Mouse (Mus musculus) CD4-positive, CD25-positive, alpha-beta regulatory T cell, adult 9 weeks (primary cell): ENCODE measurements around the gene Gm10471. TPM values are rescaled to one million over a fixed set of nuclear protein-coding genes. Genes with fewer than 3 reads are reported as not detected.

Experiments used
- polyA plus RNA-seq: library from polyadenylated mRNA; unstranded; fragments of 100-300 nt; shearing (Covaris generic); gene quantifications from one replicate; pipeline ENCODE4 v1.2.1, GENCODE M21; 2017

Gene Gm10471
- polyA plus RNA-seq, result not detected

GRCm38 (mm10) chr5:26089191-26089590, at the start of gene Gm10471:
Gm10471 (minus strand) TSS chr5:26089291.

GRCm38 (mm10) chr5:26121321-26121720, 32.2 kb upstream of the Gm10471 start, which contains the start of gene Gm10220:
Gm10220 (minus strand) TSS chr5:26121421.

GRCm38 (mm10) chr5:26105262-26105661, 16.2 kb upstream of the Gm10471 start, which contains the start of gene 5031410I06Rik:
5031410I06Rik (minus strand) TSS chr5:26105362.

GRCm38 (mm10) chr5:26058481-26058880, 30.6 kb downstream of the Gm10471 start, which contains the start of gene Gm7347:
Gm7347 (minus strand) TSS chr5:26058581.

GRCm38 (mm10) chr5:26039458-26039857, 49.6 kb downstream of the Gm10471 start, which contains the start of gene Speer4a:
Speer4a (minus strand) TSS chr5:26039558.

Other genes with a start within 250 kb of the Gm10471 start
- gene Gm21663, start 146.9 kb downstream of the Gm10471 start, polyA plus RNA-seq, result not detected
- gene Gm21671, start 134.9 kb downstream of the Gm10471 start, polyA plus RNA-seq, result not detected
- not detected for gene Gm21680, start 116.6 kb downstream of the Gm10471 start, polyA plus RNA-seq
- gene Gm21698, start 100.6 kb downstream of the Gm10471 start, polyA plus RNA-seq, result not detected
- gene Gm1979, start 84.5 kb downstream of the Gm10471 start, polyA plus RNA-seq, result not detected
- not detected for gene Gm5862, start 66.4 kb downstream of the Gm10471 start, polyA plus RNA-seq
- gene Speer4a, start 49.7 kb downstream of the Gm10471 start, polyA plus RNA-seq, result not detected
- not detected for gene Gm7347, start 30.7 kb downstream of the Gm10471 start, polyA plus RNA-seq
- gene 5031410I06Rik, start 16.1 kb upstream of the Gm10471 start, polyA plus RNA-seq, result not detected
- not detected for gene Gm10220, start 32.1 kb upstream of the Gm10471 start, polyA plus RNA-seq
- not detected for gene Gm7361, start 168.4 kb upstream of the Gm10471 start, polyA plus RNA-seq